28 mouse cellular contexts compared by ENCODE assay signal in the genomic region with DNA sequence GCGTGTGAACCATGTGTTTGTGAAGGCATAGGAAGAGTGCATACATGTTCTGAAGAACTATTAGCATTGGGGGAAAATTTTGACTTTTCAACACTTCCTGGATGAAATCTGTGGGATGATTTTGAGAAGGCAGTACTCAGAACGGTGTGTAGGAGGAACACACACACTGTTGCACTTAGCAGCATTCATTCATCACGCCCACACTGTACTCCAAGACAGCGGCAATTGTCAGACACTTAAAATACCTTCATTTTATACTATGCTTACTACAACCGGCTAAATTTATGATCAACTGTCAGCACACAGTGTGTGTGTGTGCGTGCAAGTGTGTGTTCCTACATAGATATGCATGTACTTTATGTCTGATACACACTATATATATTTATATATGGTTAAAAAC.
A peak's percentile ranks its signal among the peaks of the same experiment; 100 is the strongest.
DNase-seq lines count a peak whose midpoint lies in the region; ATAC-seq and TF ChIP-seq lines count a peak whose summit lies in the region.
"Had no signal": no experiment of that assay in that cellular context is flagged by ENCODE, and none has a peak within 500 bp of the region (broad histone marks: within the 10 kb centered on the region; RNA-seq: fewer than 3 reads in every experiment).

No protein-coding gene starts in this region.

- no peak overlapping the region for H3K4me2 ChIP-seq in forebrain, embryonic 11.5 days (ENCODE audit: low read depth, low read length, severe bottlenecking)
- H3K4me2 ChIP-seq: embryonic facial prominence, embryonic 13.5 days; heart, embryonic 12.5 days; hindbrain, embryonic 13.5 days; kidney, embryonic 15.5 days; limb, embryonic 12.5 days; liver, embryonic 15.5 days; lung, embryonic 15.5 days; midbrain, embryonic 15.5 days had no signal

- intact Hi-C loops in left cerebral cortex, postnatal 36 days (cut with DNase I): no loop called here

- no peak for ATAC-seq in forebrain, embryonic 11.5 days (replicated peaks; ENCODE audit: low FRiP score)
- ATAC-seq: midbrain, embryonic 15.5 days; Patski had no signal

- H3K27me3 ChIP-seq in cerebellum, adult 2 months (ENCODE audit: control insufficient read depth, insufficient read depth, low read length): no peaks in the 10 kb centered on the region
- no peaks in the 10 kb centered on the region for H3K27me3 ChIP-seq in forebrain, embryonic 11.5 days (ENCODE audit: control insufficient read depth, insufficient read depth, low read length)
- H3K27me3 ChIP-seq: embryonic facial prominence, embryonic 13.5 days; heart, embryonic 12.5 days; hindbrain, embryonic 13.5 days; kidney, embryonic 15.5 days; limb, embryonic 12.5 days; liver, embryonic 15.5 days; lung, embryonic 15.5 days; midbrain, embryonic 15.5 days; Patski had no signal

- H3K9ac ChIP-seq in forebrain, embryonic 11.5 days (ENCODE audit: low read length): no peak overlapping the region
- H3K9ac ChIP-seq: embryonic facial prominence, embryonic 13.5 days; heart, embryonic 12.5 days; hindbrain, embryonic 13.5 days; kidney, embryonic 15.5 days; limb, embryonic 12.5 days; liver, embryonic 15.5 days; lung, embryonic 15.5 days; midbrain, embryonic 15.5 days had no signal

- H3K27ac ChIP-seq in cerebellum, adult 2 months (ENCODE audit: insufficient read depth, low read length): no peak overlapping the region
- H3K27ac ChIP-seq in forebrain, embryonic 11.5 days (ENCODE audit: low read depth, low read length): no peak overlapping the region
- H3K27ac ChIP-seq: embryonic facial prominence, embryonic 13.5 days; forebrain, embryonic 10.5 days; hindbrain, embryonic 13.5 days; kidney, embryonic 15.5 days; layer of hippocampus, adult 2 months; limb, embryonic 12.5 days; liver, embryonic 15.5 days; lung, embryonic 15.5 days; midbrain, embryonic 10.5 days; midbrain, embryonic 15.5 days had no signal

- TF ChIP-seq POLR2A in cerebellum, adult 2 months (IDR thresholded peaks at IDR 0.05; ENCODE audit: borderline replicate concordance, insufficient read depth, low read length): no peak

- no peak for TF ChIP-seq CTCF in cerebellum, adult 2 months (IDR thresholded peaks at IDR 0.05; ENCODE audit: borderline replicate concordance, insufficient read depth, low read depth, low read length)

- no peaks in the 10 kb centered on the region for H3K4me1 ChIP-seq in cerebellum, adult 2 months (ENCODE audit: control insufficient read depth, insufficient read depth, low read length)
- H3K4me1 ChIP-seq in forebrain, embryonic 11.5 days (replicated peaks; ENCODE audit: control insufficient read depth, insufficient read depth, low read length): no peaks in the 10 kb centered on the region
- H3K4me1 ChIP-seq: embryonic facial prominence, embryonic 13.5 days; forebrain, embryonic 10.5 days; heart, embryonic 12.5 days; hindbrain, embryonic 13.5 days; kidney, embryonic 15.5 days; limb, embryonic 12.5 days; liver, embryonic 15.5 days; lung, embryonic 15.5 days; midbrain, embryonic 10.5 days; midbrain, embryonic 15.5 days had no signal

- H3K9me3 ChIP-seq in forebrain, embryonic 11.5 days (ENCODE audit: control insufficient read depth, low read length): no peaks in the 10 kb centered on the region
- H3K9me3 ChIP-seq: embryonic facial prominence, embryonic 13.5 days; forebrain, embryonic 10.5 days; hindbrain, embryonic 13.5 days; kidney, embryonic 15.5 days; limb, embryonic 12.5 days; liver, embryonic 15.5 days; lung, embryonic 15.5 days; midbrain, embryonic 10.5 days; midbrain, embryonic 15.5 days had no signal

- H3K4me3 ChIP-seq in cerebellum, adult 2 months (replicated peaks; ENCODE audit: insufficient read depth, low read depth, low read length): no peak overlapping the region
- no peak overlapping the region for H3K4me3 ChIP-seq in forebrain, embryonic 11.5 days (ENCODE audit: low read depth, low read length)
- H3K4me3 ChIP-seq: embryonic facial prominence, embryonic 13.5 days; forebrain, embryonic 10.5 days; heart, embryonic 12.5 days; hindbrain, embryonic 13.5 days; kidney, embryonic 15.5 days; layer of hippocampus, adult 2 months; limb, embryonic 12.5 days; liver, embryonic 15.5 days; lung, embryonic 15.5 days; midbrain, embryonic 10.5 days; midbrain, embryonic 15.5 days had no signal

- DNase-seq in layer of hippocampus, adult 9-11 months: peak; percentile 40
- no peak for DNase-seq in layer of hippocampus, adult 11-12 months (ENCODE audit: low spot score)
- DNase-seq in brain, adult 2 months (ENCODE audit: low read depth, low spot score): peak; percentile 81
- DNase-seq in gonadal fat pad, adult 2 months (ENCODE audit: low read depth): peak; percentile 1
- DNase-seq in left cerebral cortex, postnatal 36 days (ENCODE audit: low spot score in 2 of 2): peak; percentile 12 to 36
- DNase-seq in kidney, adult 8-10 months: no peak
- no peak for DNase-seq in cerebellum, adult 2 months
- no peak for DNase-seq in forebrain, embryonic 11.5 days (ENCODE audit: low spot score)
- DNase-seq: adrenal gland, postnatal 10 days; cerebellum, adult 11 months; cerebellum, postnatal 10 days; gastrocnemius, postnatal 10 days; heart, postnatal 4 days; kidney, adult 11 months; kidney, postnatal 25 days; thymus, postnatal 4 days had no signal

- 93% methylated on average over 6 of the region's 6 CpGs for WGBS in cerebellum, adult 2 months
- 93% methylated on average over 6 of the region's 6 CpGs for WGBS in forebrain, embryonic 11.5 days

- no peaks in the 10 kb centered on the region for H3K36me3 ChIP-seq in forebrain, embryonic 11.5 days (ENCODE audit: control insufficient read depth, insufficient read depth, low read length)
- H3K36me3 ChIP-seq: embryonic facial prominence, embryonic 13.5 days; forebrain, embryonic 10.5 days; heart, embryonic 12.5 days; kidney, embryonic 15.5 days; limb, embryonic 12.5 days; liver, embryonic 15.5 days; lung, embryonic 15.5 days; midbrain, embryonic 10.5 days; midbrain, embryonic 15.5 days had no signal

Comparison
In these comparisons a context has a peak if more than half of its experiments do, and no peak if none do; other contexts are left out.
1. DNase-seq: peak in layer of hippocampus, adult 9-11 months (single experiment), brain, adult 2 months (single experiment), gonadal fat pad, adult 2 months (single experiment) and left cerebral cortex, postnatal 36 days (2 of 2); none in layer of hippocampus, adult 11-12 months (single experiment), kidney, adult 8-10 months (0 of 2), cerebellum, adult 2 months (0 of 2) and forebrain, embryonic 11.5 days (single experiment).